Mouse (Mus musculus): ENCODE measurements at regions not wholly inside any gene's neighbourhood (a gene's known extent, or its start where the extent isn't known, plus 50 kb on each side); places are given as distances from the start of the nearest gene placed in this dataset.

DNA sequence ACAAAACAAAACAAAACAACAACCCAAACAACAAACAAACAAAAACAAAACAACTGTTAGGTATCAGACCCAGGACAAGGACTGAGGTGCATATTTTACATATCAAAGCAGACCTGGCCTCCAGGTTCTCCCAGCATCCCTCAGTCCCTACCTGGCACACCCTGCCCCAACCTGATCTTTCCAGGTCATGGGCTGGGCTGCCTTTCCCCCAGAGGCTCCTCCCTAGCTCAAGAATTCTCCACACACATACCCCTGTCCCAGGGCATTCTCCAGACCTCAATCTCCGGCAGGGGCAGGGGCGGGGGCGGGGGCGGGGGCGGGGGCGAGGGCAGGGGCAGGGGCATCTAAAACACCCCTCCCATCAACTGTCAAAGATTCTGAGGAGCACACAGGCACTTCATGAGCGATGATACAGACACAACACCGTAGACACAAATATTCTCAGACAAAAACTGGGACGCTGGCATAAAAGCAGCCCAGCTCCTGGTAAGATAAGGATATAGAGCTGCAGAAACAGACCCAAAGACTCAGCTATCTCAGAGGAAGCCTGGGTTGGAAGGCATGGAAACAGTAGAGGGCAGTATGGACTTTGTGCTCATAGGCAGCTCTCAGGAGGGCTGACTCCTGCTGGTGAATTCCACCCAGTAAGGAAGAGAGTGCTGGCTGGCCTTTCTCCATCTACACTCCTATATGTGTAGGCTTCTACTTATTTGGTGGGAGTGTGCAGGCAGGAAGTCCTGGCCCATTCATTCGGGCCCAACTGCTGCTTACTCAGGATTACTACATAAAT lies 337.7 kb upstream of the Nr5a2 start:
- no peak overlapping the region for H3K4me2 ChIP-seq (ENCODE audit: low read length)
- no peaks in the 10 kb centered on the region for H3K4me1 ChIP-seq (ENCODE audit: control insufficient read depth in 2 of 2, insufficient read depth in 2 of 2, low read length in 2 of 2)
- H3K9me3 ChIP-seq (ENCODE audit: control insufficient read depth, low read length) = no peaks in the 10 kb centered on the region
- H3K4me3 ChIP-seq (ENCODE audit: control insufficient read depth in 1 of 2, insufficient read depth in 1 of 2, low read depth in 1 of 2, low read length in 2 of 2) = no peak overlapping the region
- no peak overlapping the region for H3K27ac ChIP-seq (replicated peaks in 1 of 2; ENCODE audit: control insufficient read depth in 1 of 2, insufficient read depth in 1 of 2, low read depth in 2 of 2, low read length in 2 of 2)
- H3K27me3 ChIP-seq (ENCODE audit: control insufficient read depth, insufficient read depth, low read length) = no peaks in the 10 kb centered on the region
- 35% methylated on average over 10 of the region's 10 CpGs for WGBS
- H3K36me3 ChIP-seq (ENCODE audit: control insufficient read depth, insufficient read depth, low read length) = no peaks in the 10 kb centered on the region
- no peak overlapping the region for H3K9ac ChIP-seq (ENCODE audit: low read length)
- ATAC-seq (ENCODE audit: insufficient number of reproducible peaks, insufficient read depth, low FRiP score, low read depth) = no peak

DNA sequence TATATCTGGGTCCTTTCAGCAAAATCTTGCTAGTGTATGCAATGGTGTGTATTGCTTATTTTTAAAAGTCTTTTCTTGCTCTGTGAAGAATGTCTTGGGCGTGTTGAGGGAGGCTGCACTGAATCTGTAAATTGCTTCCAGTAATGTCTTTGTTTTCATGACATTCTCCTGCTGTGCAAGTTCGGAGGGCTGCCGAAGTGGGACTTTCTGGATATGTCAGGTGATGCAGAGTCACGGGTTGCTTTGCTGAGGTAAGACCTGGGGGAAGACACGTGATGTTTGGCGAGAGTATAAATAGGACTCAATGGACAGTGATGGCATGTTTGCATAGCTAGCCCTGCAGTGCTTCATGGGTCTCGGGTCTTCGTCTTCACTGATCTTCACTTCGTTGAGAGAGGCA lies 329.2 kb upstream of the Nr5a2 start:
- 88% methylated on average over 9 of the region's 9 CpGs for WGBS

DNA sequence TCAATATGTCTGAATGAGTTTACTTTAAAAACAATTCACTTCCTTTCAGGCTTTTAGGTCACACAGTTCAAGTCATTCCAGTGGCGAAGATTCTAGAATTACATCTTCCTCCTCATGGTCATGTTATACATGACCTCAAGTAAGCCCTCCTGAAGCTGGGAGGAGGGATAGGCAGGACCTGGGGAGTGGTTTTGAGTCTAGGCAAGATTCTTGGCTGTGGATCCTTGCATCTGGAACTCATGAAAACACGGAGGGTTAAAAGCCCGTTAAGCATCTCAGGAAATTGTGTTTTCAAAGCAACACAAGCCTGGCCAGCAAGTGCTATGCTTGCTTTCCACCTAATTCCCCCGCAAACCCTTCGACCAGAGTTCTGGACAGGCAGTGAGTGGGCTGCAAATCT lies 323.0 kb upstream of the Nr5a2 start:
- no peaks in the 10 kb centered on the region for H3K36me3 ChIP-seq (ENCODE audit: control insufficient read depth, insufficient read depth, low read length)
- H3K4me1 ChIP-seq (ENCODE audit: control insufficient read depth in 2 of 2, insufficient read depth in 2 of 2, low read length in 2 of 2) = no peaks in the 10 kb centered on the region
- no peak overlapping the region for H3K4me2 ChIP-seq (ENCODE audit: low read length)
- H3K9me3 ChIP-seq (ENCODE audit: control insufficient read depth, low read length) = no peaks in the 10 kb centered on the region; the same call in 1 of the 2 replicates
- H3K4me3 ChIP-seq (ENCODE audit: control insufficient read depth in 1 of 2, insufficient read depth in 1 of 2, low read depth in 1 of 2, low read length in 2 of 2) = no peak overlapping the region
- no peak overlapping the region for H3K9ac ChIP-seq (ENCODE audit: low read length)
- WGBS = 76% methylated on average over 5 of the region's 5 CpGs
- no peaks in the 10 kb centered on the region for H3K27me3 ChIP-seq (ENCODE audit: control insufficient read depth, insufficient read depth, low read length)
- no peak overlapping the region for H3K27ac ChIP-seq (replicated peaks in 1 of 2; ENCODE audit: control insufficient read depth in 1 of 2, insufficient read depth in 1 of 2, low read depth in 2 of 2, low read length in 2 of 2)
- no peak for ATAC-seq (ENCODE audit: insufficient number of reproducible peaks, insufficient read depth, low FRiP score, low read depth)

More for the DNA sequence above, 329.2 kb upstream of the Nr5a2 start:
- Histone ChIP-seq H3K9ac (ENCODE audit: low read length) (no peak overlapping the region), H3K4me1 (ENCODE audit: control insufficient read depth in 2 of 2, insufficient read depth in 2 of 2, low read length in 2 of 2) (peaks cover 3 to 4% of the 10 kb centered on the region in 2 experiments; a peak in 3 of 4 replicates), H3K9me3 (ENCODE audit: control insufficient read depth, low read length) (no peaks in the 10 kb centered on the region), H3K27ac (replicated peaks in 1 of 2; ENCODE audit: control insufficient read depth in 1 of 2, insufficient read depth in 1 of 2, low read depth in 2 of 2, low read length in 2 of 2) (no peak overlapping the region), H3K36me3 (ENCODE audit: control insufficient read depth, insufficient read depth, low read length) (no peaks in the 10 kb centered on the region), H3K27me3 (ENCODE audit: control insufficient read depth, insufficient read depth, low read length) (no peaks in the 10 kb centered on the region), H3K4me2 (ENCODE audit: low read length) (no peak overlapping the region), H3K4me3 (ENCODE audit: control insufficient read depth in 1 of 2, insufficient read depth in 1 of 2, low read depth in 1 of 2, low read length in 2 of 2) (no peak overlapping the region)
- no peak for ATAC-seq (ENCODE audit: insufficient number of reproducible peaks, insufficient read depth, low FRiP score, low read depth)

DNA sequence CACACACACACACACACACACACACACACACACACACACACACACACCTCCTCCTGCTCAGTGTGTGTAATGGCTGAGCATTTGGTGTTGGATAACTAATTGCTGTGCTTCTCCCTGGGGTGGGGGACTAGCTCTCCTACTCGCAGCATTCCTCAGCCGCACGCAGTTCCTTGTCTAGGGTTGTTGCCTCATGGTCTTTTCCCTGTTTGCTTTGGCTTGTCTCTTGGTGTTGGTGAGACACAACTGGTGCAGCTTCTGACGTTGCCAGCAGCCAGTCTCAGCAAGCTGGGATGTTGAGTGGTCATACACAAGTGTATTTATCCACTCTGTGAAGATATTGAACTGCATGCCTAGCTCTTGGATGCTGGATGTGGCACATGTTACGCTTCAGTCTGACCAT lies 322.2 kb upstream of the Nr5a2 start:
- 69% methylated on average over 5 of the region's 5 CpGs for WGBS
- no peaks in the 10 kb centered on the region for H3K36me3 ChIP-seq (ENCODE audit: control insufficient read depth, insufficient read depth, low read length)
- H3K4me1 ChIP-seq (ENCODE audit: control insufficient read depth in 2 of 2, insufficient read depth in 2 of 2, low read length in 2 of 2) = no peaks in the 10 kb centered on the region
- H3K27ac ChIP-seq (replicated peaks in 1 of 2; ENCODE audit: control insufficient read depth in 1 of 2, insufficient read depth in 1 of 2, low read depth in 2 of 2, low read length in 2 of 2) = no peak overlapping the region
- H3K4me2 ChIP-seq (ENCODE audit: low read length) = no peak overlapping the region
- no peak overlapping the region for H3K4me3 ChIP-seq (ENCODE audit: control insufficient read depth in 1 of 2, insufficient read depth in 1 of 2, low read depth in 1 of 2, low read length in 2 of 2)
- H3K9ac ChIP-seq (ENCODE audit: low read length) = no peak overlapping the region
- ATAC-seq (ENCODE audit: insufficient number of reproducible peaks, insufficient read depth, low FRiP score, low read depth) = no peak
- H3K9me3 ChIP-seq (ENCODE audit: control insufficient read depth, low read length) = no peaks in the 10 kb centered on the region; the same call in 1 of the 2 replicates
- H3K27me3 ChIP-seq (ENCODE audit: control insufficient read depth, insufficient read depth, low read length) = no peaks in the 10 kb centered on the region

DNA sequence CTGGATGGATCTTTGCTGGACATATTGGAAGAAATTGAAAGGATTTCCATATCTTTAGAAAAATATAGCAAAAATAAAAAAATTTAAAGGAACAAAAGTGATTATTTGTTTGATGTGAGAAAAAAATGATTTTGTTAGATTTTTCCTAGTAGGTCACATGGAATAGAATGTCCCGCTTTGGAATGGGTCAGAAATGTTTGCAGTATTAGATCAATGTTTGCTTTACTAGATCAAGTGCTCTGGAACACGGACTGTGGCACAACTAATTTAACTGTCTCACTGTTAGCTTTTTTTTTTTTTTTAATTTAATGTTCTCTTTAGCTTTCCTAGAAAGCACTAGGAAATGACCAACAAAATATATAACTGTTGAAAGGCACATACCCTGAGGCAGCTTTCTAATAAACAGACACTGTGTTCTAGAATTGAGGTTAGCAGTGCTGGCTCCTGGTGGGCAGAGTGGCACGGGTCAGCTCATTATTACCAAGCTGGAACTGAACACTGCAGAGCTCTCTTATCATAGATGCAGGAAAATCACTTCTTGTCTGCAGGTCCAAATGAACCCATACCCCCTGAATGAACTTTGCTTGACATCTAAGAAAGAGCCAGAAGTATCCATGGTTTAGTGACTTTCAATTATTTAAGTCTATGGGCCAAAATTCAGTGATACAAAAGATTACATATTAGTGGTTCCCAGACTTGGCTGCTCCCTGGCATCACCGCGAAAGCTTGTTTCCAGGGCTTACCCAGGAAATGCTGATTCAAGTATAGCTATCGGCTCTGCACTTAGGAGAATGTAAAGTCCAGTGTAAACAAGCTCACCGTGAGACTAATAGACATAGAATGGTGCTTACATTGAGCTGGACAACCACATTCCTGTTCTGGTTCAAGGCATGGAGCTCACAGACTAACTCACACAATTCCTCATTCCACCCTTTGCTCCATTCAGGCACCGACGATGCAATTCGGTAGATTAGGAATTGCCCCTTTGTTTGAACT lies 320.4 kb upstream of the Nr5a2 start:
- no peak overlapping the region for H3K27ac ChIP-seq (replicated peaks in 1 of 2; ENCODE audit: control insufficient read depth in 1 of 2, insufficient read depth in 1 of 2, low read depth in 2 of 2, low read length in 2 of 2)
- ATAC-seq (ENCODE audit: insufficient number of reproducible peaks, insufficient read depth, low FRiP score, low read depth) = no peak
- no peaks in the 10 kb centered on the region for H3K36me3 ChIP-seq (ENCODE audit: control insufficient read depth, insufficient read depth, low read length)
- no peak overlapping the region for H3K9ac ChIP-seq (ENCODE audit: low read length)
- no peaks in the 10 kb centered on the region for H3K4me1 ChIP-seq (ENCODE audit: control insufficient read depth in 2 of 2, insufficient read depth in 2 of 2, low read length in 2 of 2)
- no peaks in the 10 kb centered on the region; the same call in 1 of the 2 replicates for H3K9me3 ChIP-seq (ENCODE audit: control insufficient read depth, low read length)
- no peak overlapping the region for H3K4me2 ChIP-seq (ENCODE audit: low read length)
- H3K27me3 ChIP-seq (ENCODE audit: control insufficient read depth, insufficient read depth, low read length) = no peaks in the 10 kb centered on the region
- H3K4me3 ChIP-seq (ENCODE audit: control insufficient read depth in 1 of 2, insufficient read depth in 1 of 2, low read depth in 1 of 2, low read length in 2 of 2) = no peak overlapping the region
- WGBS = 70% methylated on average over 10 of the region's 10 CpGs

DNA sequence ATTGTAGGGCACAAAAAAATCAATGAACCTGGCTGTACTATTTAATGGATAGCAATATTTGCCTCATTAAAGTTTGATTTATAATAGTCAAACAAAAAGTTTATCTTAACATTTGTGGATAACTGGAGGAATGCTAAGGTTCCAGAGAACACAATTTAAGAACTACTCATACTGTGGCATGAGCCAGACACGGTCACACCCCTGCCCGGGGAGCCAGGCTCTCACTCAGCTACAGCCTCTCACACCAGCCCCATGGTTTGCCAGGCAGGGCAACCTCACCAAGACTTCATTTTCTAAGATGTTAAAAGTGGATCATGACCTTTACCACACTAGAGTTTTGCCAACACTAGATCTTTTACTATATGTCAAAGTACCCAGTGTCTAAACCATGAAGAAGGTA lies 319.7 kb upstream of the Nr5a2 start:
- ATAC-seq (ENCODE audit: insufficient number of reproducible peaks, insufficient read depth, low FRiP score, low read depth) = no peak

DNA sequence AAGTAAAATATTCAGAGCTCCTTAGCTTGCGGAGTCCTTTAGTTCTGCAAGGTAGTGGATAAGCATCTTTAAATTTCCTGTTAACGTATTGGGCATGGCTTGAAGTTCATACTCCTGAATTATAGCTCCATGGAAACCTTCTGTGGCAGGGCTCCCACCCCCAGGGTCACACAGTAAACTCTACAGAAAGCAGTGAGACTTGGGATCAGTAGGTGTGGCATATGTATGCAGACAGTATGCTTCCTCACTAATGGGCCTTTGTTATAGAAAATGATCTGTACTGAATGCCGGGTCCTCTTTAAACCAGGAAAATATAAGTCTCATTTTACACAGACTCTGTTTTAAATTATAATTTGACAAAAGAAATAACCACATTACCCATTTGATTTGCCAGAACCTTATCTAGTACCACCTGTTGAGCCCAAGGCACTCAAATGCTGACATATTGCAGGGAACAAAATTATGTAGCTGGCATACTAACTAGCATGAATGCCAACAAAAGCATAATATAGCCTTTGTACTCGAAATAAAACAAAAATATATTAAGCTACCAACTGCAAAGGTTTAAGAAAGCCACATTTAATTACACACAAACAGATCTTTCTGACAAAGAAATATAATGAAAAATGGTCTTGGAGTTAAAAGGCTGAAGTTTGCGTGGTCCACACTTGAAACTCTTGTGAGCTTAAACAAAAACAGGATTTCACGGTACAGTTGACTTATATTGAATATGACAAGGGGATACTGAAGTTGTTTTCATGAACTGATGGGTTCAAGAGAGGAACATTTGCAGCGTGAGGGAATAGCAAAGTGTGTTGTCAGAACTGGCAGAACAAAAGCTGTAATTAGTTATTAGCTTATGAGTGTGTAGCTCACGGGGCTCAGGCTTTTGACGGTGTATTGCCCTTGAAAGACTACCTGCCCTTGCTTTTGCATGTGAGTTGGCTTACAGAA lies 310.7 kb upstream of the Nr5a2 start:
- no peaks in the 10 kb centered on the region for H3K9me3 ChIP-seq (ENCODE audit: control insufficient read depth, low read length)
- no peak overlapping the region for H3K27ac ChIP-seq (replicated peaks in 1 of 2; ENCODE audit: control insufficient read depth in 1 of 2, insufficient read depth in 1 of 2, low read depth in 2 of 2, low read length in 2 of 2)
- no peaks in the 10 kb centered on the region for H3K27me3 ChIP-seq (ENCODE audit: control insufficient read depth, insufficient read depth, low read length)
- H3K9ac ChIP-seq (ENCODE audit: low read length) = no peak overlapping the region
- H3K4me3 ChIP-seq (ENCODE audit: control insufficient read depth in 1 of 2, insufficient read depth in 1 of 2, low read depth in 1 of 2, low read length in 2 of 2) = no peak overlapping the region
- H3K36me3 ChIP-seq (ENCODE audit: control insufficient read depth, insufficient read depth, low read length) = no peaks in the 10 kb centered on the region
- no peak for ATAC-seq (ENCODE audit: insufficient number of reproducible peaks, insufficient read depth, low FRiP score, low read depth)
- H3K4me2 ChIP-seq (ENCODE audit: low read length) = no peak overlapping the region
- WGBS = 71% methylated on average over 9 of the region's 9 CpGs
- no peaks in the 10 kb centered on the region for H3K4me1 ChIP-seq (ENCODE audit: control insufficient read depth in 2 of 2, insufficient read depth in 2 of 2, low read length in 2 of 2)

More for the DNA sequence above, 319.7 kb upstream of the Nr5a2 start:
- no peaks in the 10 kb centered on the region for H3K27me3 ChIP-seq (ENCODE audit: control insufficient read depth, insufficient read depth, low read length)
- H3K9me3 ChIP-seq (ENCODE audit: control insufficient read depth, low read length) = no peaks in the 10 kb centered on the region; the same call in 1 of the 2 replicates
- no peak overlapping the region for H3K4me3 ChIP-seq (ENCODE audit: control insufficient read depth in 1 of 2, insufficient read depth in 1 of 2, low read depth in 1 of 2, low read length in 2 of 2)
- H3K36me3 ChIP-seq (ENCODE audit: control insufficient read depth, insufficient read depth, low read length) = no peaks in the 10 kb centered on the region
- 83% methylated on average over 2 of the region's 2 CpGs for WGBS
- no peak overlapping the region for H3K27ac ChIP-seq (replicated peaks in 1 of 2; ENCODE audit: control insufficient read depth in 1 of 2, insufficient read depth in 1 of 2, low read depth in 2 of 2, low read length in 2 of 2)
- H3K9ac ChIP-seq (ENCODE audit: low read length) = no peak overlapping the region
- H3K4me2 ChIP-seq (ENCODE audit: low read length) = no peak overlapping the region
- H3K4me1 ChIP-seq (ENCODE audit: control insufficient read depth in 2 of 2, insufficient read depth in 2 of 2, low read length in 2 of 2) = no peaks in the 10 kb centered on the region

Measured in heart, embryonic 14.5 days (tissue).